Mouse (Mus musculus) kidney, adult 2 months (tissue): ENCODE data around the gene Btrc.

Source experiments
- CTCF ChIP-seq: fragments of 200-500 bp; conservative IDR thresholded peaks from 2 replicates; pipeline ENCODE4 v1.5.1; 2011; ENCODE audit warnings: low read depth, mild to moderate bottlenecking, control low read depth, low read length, moderate library complexity, mixed read lengths; ENCODE audit not compliant: insufficient read depth, insufficient read length
- POLR2A ChIP-seq: fragments of 200-500 bp; IDR thresholded peaks from one replicate; pipeline ENCODE4 v1.6.1; 2011; ENCODE audit warnings: low read depth, low read length, control low read depth

DNA sequence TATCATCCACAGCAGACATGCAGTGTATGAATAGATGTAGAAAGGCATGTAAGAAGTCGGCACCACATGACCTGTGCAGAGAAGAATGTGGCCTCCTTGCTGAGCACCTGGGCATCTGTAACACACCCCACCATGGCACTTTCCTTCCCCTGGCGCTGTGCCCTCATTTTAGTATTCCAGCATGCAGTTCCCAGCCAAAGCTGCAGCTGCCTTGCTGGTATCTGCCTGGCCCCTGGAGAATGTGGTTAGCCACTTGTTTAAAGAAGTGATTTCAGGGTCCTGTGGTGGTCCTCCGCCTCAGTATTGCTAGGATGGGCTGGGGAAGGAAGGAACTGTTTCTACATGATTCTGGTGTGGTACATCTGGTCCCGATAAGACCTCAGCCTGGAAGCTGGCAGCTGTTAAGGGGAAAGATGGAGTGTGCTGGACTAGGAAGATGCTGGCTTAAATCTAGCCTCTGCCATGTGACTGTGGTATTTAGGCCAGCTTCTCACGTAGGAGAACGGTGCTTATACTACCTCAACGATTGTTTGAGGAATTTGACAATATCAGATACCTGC lies 210.9 kb downstream of the Btrc start:
- TF ChIP-seq CTCF (no peak), POLR2A (no peak)
